Mouse (Mus musculus) liver, adult 2 months (tissue): ENCODE measurements around the gene Phf21b.

ENCODE experiments used
- CTCF ChIP-seq: fragments of 200-500 bp; IDR thresholded peaks from 2 replicates; pipeline ENCODE4 v1.5.1; 2011; ENCODE audit warnings: low read depth, low read length, control low read depth
- POLR2A ChIP-seq: fragments of 200-500 bp; IDR thresholded peaks from 2 replicates; pipeline ENCODE4 v1.6.1; 2011; ENCODE audit warnings: low read length, control low read depth; ENCODE audit not compliant: insufficient read depth; ENCODE audit errors: extremely low read depth

DNA sequence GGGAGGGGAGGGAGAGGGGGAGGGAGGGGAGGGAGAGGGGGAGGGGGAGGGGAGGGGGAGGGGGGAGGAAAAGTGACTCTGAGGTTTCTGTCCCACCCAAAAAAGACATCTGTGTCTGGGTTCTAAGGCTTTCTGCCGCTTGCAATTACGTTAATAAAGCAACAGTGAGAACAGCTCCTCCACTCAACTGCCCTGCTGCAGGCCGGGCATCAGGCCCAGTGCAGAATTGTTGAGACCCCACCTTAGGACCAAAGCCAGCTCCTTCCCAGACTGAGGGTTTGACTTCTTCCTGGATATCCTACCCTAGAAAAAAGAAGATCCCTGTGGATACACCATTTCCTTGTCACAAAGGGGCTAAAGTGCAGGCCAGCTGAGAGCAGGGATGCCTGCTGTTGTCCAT is 9.6 kb downstream of the Phf21b start:
- TF ChIP-seq CTCF = no peak
- no peak for TF ChIP-seq POLR2A
